Mouse (Mus musculus): Measurements from ENCODE around the gene Khdc1c. TPM values are rescaled to one million over a fixed set of nuclear protein-coding genes. Genes with fewer than 3 reads are reported as not detected.

Khdc1c gene
- total RNA-seq, 2 experiments from 2014 or later: not detected

Other genes with a start within 250 kb of the Khdc1c start
- not detected in 2 replicates for gene Tmem14a, start 149.8 kb upstream of the Khdc1c start, total RNA-seq (2015; ENCODE audit: low replicate concordance)
- not detected in 2 replicates for gene Tmem14a, start 149.8 kb upstream of the Khdc1c start, total RNA-seq (2017; ENCODE audit: low replicate concordance)
- not detected in 2 replicates for gene Gsta3, start 127.7 kb upstream of the Khdc1c start, total RNA-seq (2015; ENCODE audit: low replicate concordance)
- gene Gsta3, start 127.7 kb upstream of the Khdc1c start, total RNA-seq (2017; ENCODE audit: low replicate concordance): not detected in 2 replicates
- 2.1 TPM in 1 of 2 replicates, not detected in the other for gene Khdc1a, start 18.7 kb upstream of the Khdc1c start, total RNA-seq (2015; ENCODE audit: low replicate concordance)
- not detected in 2 replicates for gene Khdc1a, start 18.7 kb upstream of the Khdc1c start, total RNA-seq (2017; ENCODE audit: low replicate concordance)
- not detected in 2 replicates for gene Khdc1b, start 15.2 kb downstream of the Khdc1c start, total RNA-seq (2015; ENCODE audit: low replicate concordance)
- not detected in 2 replicates for gene Khdc1b, start 15.2 kb downstream of the Khdc1c start, total RNA-seq (2017; ENCODE audit: low replicate concordance)

All from erythroid progenitor cell, adult 5-6 weeks (primary cell).